ENCODE assay signal across 12 mouse cellular contexts in the genomic region with DNA sequence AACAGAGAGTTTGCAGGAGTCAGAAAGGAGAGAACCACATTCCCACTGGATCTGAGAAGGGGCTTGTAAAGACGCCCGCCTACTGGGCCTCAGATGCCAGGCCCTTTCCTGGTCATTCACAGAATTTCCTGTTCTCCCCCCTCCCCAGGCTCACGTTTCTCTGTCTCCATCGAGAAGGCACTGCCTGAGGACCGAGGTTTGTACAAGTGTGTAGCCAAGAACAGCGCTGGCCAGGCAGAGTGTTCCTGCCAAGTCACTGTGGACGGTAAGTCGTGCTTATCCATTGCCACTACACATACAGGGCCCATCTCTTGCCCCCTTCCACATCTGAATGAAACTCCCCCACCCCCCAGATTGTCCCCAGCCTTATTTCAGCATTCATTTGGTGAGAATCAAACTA.
DNase-seq lines count a peak whose midpoint lies in the region; ATAC-seq lines count a peak whose summit lies in the region.
"Had no signal": no experiment of that assay in that cellular context is flagged by ENCODE, and none has a peak within 500 bp of the region (broad histone marks: within the 10 kb centered on the region; RNA-seq: fewer than 3 reads in every experiment).

No protein-coding gene starts in this region.

- H3K4me2 ChIP-seq in kidney, embryonic 15.5 days: no peak overlapping the region
- no peak overlapping the region for H3K4me2 ChIP-seq in embryonic facial prominence, embryonic 13.5 days
- H3K4me2 ChIP-seq in intestine, embryonic 15.5 days (replicated peaks): peak overlapping the region; percentile 5; the same call in 1 of the 2 replicates

- 0 out of 2 replicates have a peak, but pooled peaks cover 3% of the 10 kb centered on the region for H3K36me3 ChIP-seq in kidney, embryonic 15.5 days
- no peaks in the 10 kb centered on the region for H3K36me3 ChIP-seq in embryonic facial prominence, embryonic 13.5 days
- 0 out of 2 replicates have a peak, but pooled peaks cover 3% of the 10 kb centered on the region for H3K36me3 ChIP-seq in intestine, embryonic 15.5 days

- no peak for ATAC-seq in kidney, embryonic 15.5 days (replicated peaks; ENCODE audit: low FRiP score)
- no peak for ATAC-seq in embryonic facial prominence, embryonic 13.5 days (ENCODE audit: insufficient number of reproducible peaks, insufficient read depth, low FRiP score, low TSS enrichment, low read depth)
- ATAC-seq in intestine, embryonic 15.5 days: no peak
- no peak for ATAC-seq in megakaryocyte progenitor cell, adult 5-6 weeks (replicated peaks; ENCODE audit: poor library complexity)
- ATAC-seq: forebrain, postnatal 0 days; inflammation-experienced regulatory T-cells, adult 6 months had no signal

- WGBS in kidney, embryonic 15.5 days: 64% methylated on average over 8 of the region's 8 CpGs
- 55% methylated on average over 8 of the region's 8 CpGs for WGBS in embryonic facial prominence, embryonic 13.5 days
- WGBS in intestine, embryonic 15.5 days: 73% methylated on average over 8 of the region's 8 CpGs

- DNase-seq in kidney, adult 11 months: no peak
- peak; percentile 44 for DNase-seq in lung, postnatal 36 days
- no peak for DNase-seq in left cerebral cortex, adult 8-10 months (ENCODE audit: low spot score in 2 of 2)
- DNase-seq: cerebellum, adult 9-11 months; forebrain, postnatal 0 days; gastrocnemius, postnatal 25 days; right cerebral cortex, postnatal 14 days had no signal

- no peaks in the 10 kb centered on the region for H3K9me3 ChIP-seq in kidney, embryonic 15.5 days (replicated peaks)
- no peaks in the 10 kb centered on the region for H3K9me3 ChIP-seq in embryonic facial prominence, embryonic 13.5 days
- H3K9me3 ChIP-seq in intestine, embryonic 15.5 days: no peaks in the 10 kb centered on the region

- no peak overlapping the region for H3K4me3 ChIP-seq in kidney, embryonic 15.5 days (replicated peaks)
- no peak overlapping the region for H3K4me3 ChIP-seq in embryonic facial prominence, embryonic 13.5 days
- H3K4me3 ChIP-seq in intestine, embryonic 15.5 days (replicated peaks): no peak overlapping the region

- H3K9ac ChIP-seq in kidney, embryonic 15.5 days: no peak overlapping the region
- no peak overlapping the region for H3K9ac ChIP-seq in embryonic facial prominence, embryonic 13.5 days
- H3K9ac ChIP-seq in intestine, embryonic 15.5 days: no peak overlapping the region
- H3K9ac ChIP-seq: forebrain, postnatal 0 days had no signal

- H3K27ac ChIP-seq in kidney, embryonic 15.5 days: peak overlapping the region; percentile 49
- H3K27ac ChIP-seq in embryonic facial prominence, embryonic 13.5 days: peak overlapping the region; percentile 62
- peak overlapping the region; percentile 76 for H3K27ac ChIP-seq in intestine, embryonic 15.5 days

- H3K27me3 ChIP-seq in kidney, embryonic 15.5 days: no peaks in the 10 kb centered on the region
- H3K27me3 ChIP-seq in embryonic facial prominence, embryonic 13.5 days: no peaks in the 10 kb centered on the region
- no peaks in the 10 kb centered on the region for H3K27me3 ChIP-seq in intestine, embryonic 15.5 days (replicated peaks)

- peaks cover 52% of the 10 kb centered on the region for H3K4me1 ChIP-seq in kidney, embryonic 15.5 days
- H3K4me1 ChIP-seq in embryonic facial prominence, embryonic 13.5 days: peaks cover 50% of the 10 kb centered on the region
- peaks cover 69% of the 10 kb centered on the region for H3K4me1 ChIP-seq in intestine, embryonic 15.5 days (replicated peaks)
